Mouse (Mus musculus) adrenal gland (tissue): Measurements from ENCODE around the gene Olfr853.

ENCODE experiments used
- intact Hi-C: fragments of 180-260 bp; cut with DNase I; formaldehyde crosslinking; loops from one replicate; pipeline ENCODE4 v1.15.1; 2025
- long read RNA-seq, 2 experiments: library from polyadenylated mRNA; unstranded; transcript quantifications; one replicate each; pipeline ENCODE4 v2.0.0; 2020; ENCODE audit warnings: borderline replicate concordance in 1 of 2; ENCODE audit not compliant: insufficient replicate concordance in 1 of 2

Gene Olfr853
- long read RNA-seq, experiment 1 = 0 reads
- long read RNA-seq, experiment 2 = 0 reads

GRCm38 (mm10) chr9:19540976-19541375 is at the start of gene Olfr853:
Gene Olfr853, minus strand, starts transcription at chr9:19541076.
- intact Hi-C loops = no loop called here

- intact Hi-C loops = no loop called here
These were observed 41.4 kb upstream of the Olfr853 start, which contains the start of gene Olfr855 for GRCm38 (mm10) chr9:19582317-19582716. Gene Olfr855, plus strand, starts transcription at chr9:19582617.

- intact Hi-C loops = no loop called here
These were observed 26.4 kb upstream of the Olfr853 start, which contains the start of gene Olfr854 for GRCm38 (mm10) chr9:19567282-19567681. Gene Olfr854, minus strand, starts transcription at chr9:19567382.

GRCm38 (mm10) chr9:19492995-19493394 is 47.9 kb downstream of the Olfr853 start, which contains the start of gene Olfr851:
Gene Olfr851, plus strand, starts transcription at chr9:19493295.
- intact Hi-C loops = no loop called here
